Mouse (Mus musculus) ovary, postnatal 10 days (tissue): Measurements from ENCODE around the gene Vps9d1.
"Not testable (repeated sequence)": the region's sequence is repeated elsewhere in the genome, so short reads cannot be mapped to it uniquely, and the experiment has no call there.

Experiments
- DNase-seq: peaks from one replicate; pipeline ENCODE4 v3.0.0; 2022; ENCODE audit warnings: low spot score

The Vps9d1 gene

GRCm38 (mm10) chr8:123213118-123213772, 40.9 kb downstream of the Vps9d1 start:
- no peak for DNase-seq

DNA sequence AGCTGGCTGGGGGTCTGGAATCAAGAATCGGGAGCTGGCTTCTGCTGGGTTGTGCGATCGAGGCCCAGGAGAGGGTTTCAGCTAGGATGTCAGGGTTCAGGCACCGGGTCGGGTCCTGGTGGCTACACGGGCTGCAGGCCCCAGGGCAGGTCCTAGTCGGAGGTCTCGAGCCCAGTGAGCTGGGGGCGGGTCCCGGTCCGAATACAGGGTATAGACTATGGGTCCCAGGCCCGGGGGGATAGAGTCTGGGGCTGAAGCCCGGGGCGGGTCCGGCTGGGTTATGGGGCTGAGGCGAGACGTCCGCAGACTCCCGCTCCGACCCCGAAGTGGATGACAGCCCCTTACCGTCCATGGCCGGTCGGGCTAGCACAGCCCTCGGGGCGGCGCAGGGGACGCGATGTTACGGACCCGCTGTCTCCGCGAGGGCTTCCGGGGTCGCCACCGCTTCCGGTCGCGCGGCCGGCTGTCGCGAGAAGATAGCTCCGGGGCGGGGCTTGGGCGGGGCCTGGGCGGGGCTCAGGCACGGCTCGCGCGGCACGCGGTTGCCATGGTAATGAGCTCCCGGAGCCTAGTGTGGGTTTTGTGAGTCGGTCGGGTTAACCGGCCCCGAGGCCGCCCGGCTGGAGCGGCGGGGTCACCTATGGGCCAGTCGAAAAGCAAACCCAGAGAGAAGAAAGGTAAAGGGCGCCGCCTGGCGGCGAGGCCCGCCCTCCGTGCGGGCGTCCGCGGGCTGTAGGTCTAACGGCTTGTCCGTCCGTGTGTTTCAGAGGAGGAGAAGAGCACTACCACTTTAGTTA, 41.6 kb downstream of the Vps9d1 start, which contains the start of the genes Chmp1a and Spata33:
Chmp1a (minus strand) TSS at position 443 of the 797 bp plus-strand sequence.
Spata33 (plus strand) TSS at position 512 of the 797 bp plus-strand sequence.
- DNase-seq: peak; percentile 84

GRCm38 (mm10) chr8:123211876-123212275, 42.3 kb downstream of the Vps9d1 start:
- DNase-seq: no peak

DNA sequence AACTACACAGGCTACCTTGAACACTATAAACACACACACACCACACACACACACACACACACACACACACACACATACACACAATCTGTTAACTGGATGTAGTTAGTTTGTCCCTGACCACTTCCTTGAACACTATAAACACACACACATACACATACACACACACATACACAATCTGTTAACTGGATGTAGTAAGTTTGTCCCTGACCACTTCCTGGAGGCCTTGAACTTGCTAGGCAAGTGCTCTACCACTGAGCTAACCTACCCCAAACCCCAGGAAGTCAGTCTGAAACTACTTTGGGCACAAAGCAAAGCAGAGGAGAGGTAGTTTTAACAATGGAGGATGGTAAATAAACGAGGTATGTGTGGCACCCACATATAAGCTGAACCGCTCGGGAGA, 50.6 kb downstream of the Vps9d1 start:
- DNase-seq: no peak

DNA sequence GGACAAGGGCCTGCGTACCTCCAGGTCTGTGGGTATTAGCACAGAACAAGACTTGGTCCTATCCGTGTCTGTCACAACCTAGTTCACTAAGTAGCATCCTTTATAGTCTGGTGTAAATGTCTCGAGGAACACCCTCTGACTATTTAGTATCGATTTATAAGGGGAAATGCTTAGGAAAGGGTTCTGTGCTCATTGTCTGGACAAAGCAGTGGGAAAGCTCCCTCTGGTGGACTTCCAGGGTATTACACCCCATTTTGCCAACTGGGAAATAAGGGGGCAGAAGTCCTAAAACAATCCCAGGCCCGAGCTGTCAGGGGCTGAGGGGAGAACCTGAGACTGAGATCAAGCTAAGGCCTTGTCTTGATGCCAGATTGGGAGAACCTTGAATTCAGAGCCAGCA, 51.9 kb downstream of the Vps9d1 start:
- DNase-seq: peak; percentile 57

GRCm38 (mm10) chr8:123199864-123200263, 54.3 kb downstream of the Vps9d1 start:
- DNase-seq: no peak

GRCm38 (mm10) chr8:123197016-123197415, 57.1 kb downstream of the Vps9d1 start:
- not testable (repeated sequence) for DNase-seq

DNA sequence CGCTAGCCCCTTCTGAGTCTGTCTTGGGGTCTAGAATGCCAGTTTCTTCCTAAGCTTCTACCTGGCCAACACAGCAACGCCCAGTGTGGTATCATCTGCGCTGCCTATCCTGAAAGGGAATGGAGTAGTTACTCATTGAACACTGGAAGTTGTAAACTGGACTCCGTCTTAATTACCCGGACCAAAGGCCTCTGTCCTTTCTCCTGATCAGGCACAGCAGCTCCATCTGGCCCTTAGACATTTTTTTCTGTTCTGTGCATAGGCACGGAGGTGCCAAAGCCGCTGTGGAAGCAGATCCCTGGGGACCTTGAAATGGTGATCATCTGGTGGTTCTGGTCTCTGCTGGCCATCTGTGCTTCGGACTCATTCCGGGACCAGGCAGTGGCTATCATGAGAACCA, 60.4 kb downstream of the Vps9d1 start:
- no peak for DNase-seq
